Mouse (Mus musculus) kidney, adult 18-20 months (tissue): ENCODE results near the gene Vamp2.
"Not testable (repeated sequence)": the region's sequence is repeated elsewhere in the genome, so short reads cannot be mapped to it uniquely, and the experiment has no call there.

ENCODE experiments used
- DNase-seq: peaks from one replicate; pipeline ENCODE4 v3.0.0; 2021

The Vamp2 gene

GRCm38 (mm10) chr11:69086390-69086789 lies 1.9 kb upstream of the Vamp2 start:
- no peak for DNase-seq

GRCm38 (mm10) chr11:69087082-69087481 lies 1.2 kb upstream of the Vamp2 start:
- DNase-seq, result no peak

- DNase-seq, result no peak
Measured at GRCm38 (mm10) chr11:69087597-69087996, 693 bp upstream of the Vamp2 start.

GRCm38 (mm10) chr11:69088856-69089615 lies 746 bp downstream of the Vamp2 start:
- peak; percentile 68 for DNase-seq

- DNase-seq, result no peak
Measured at GRCm38 (mm10) chr11:69089616-69090290, 1.5 kb downstream of the Vamp2 start.

GRCm38 (mm10) chr11:69090367-69090766 lies 2.1 kb downstream of the Vamp2 start:
- no peak for DNase-seq

GRCm38 (mm10) chr11:69091566-69092385 lies 3.5 kb downstream of the Vamp2 start:
- no peak for DNase-seq

- DNase-seq, result peak; percentile 94
Measured at GRCm38 (mm10) chr11:69092386-69092751, 4.1 kb downstream of the Vamp2 start.

GRCm38 (mm10) chr11:69092871-69093270 lies 4.6 kb downstream of the Vamp2 start:
- no peak for DNase-seq

GRCm38 (mm10) chr11:69093856-69094255 lies 5.6 kb downstream of the Vamp2 start:
- not testable (repeated sequence) for DNase-seq

- DNase-seq, result peak; percentile 99
Measured at GRCm38 (mm10) chr11:69094697-69095429, 6.6 kb downstream of the Vamp2 start, which contains the start of gene Per1. TSS of gene Per1 (plus strand) at chr11:69095217.

- DNase-seq, result peak; percentile 63
Measured at GRCm38 (mm10) chr11:69095511-69096231, 7.4 kb downstream of the Vamp2 start.

- DNase-seq, result no peak
Measured at GRCm38 (mm10) chr11:69096360-69096986, 8.2 kb downstream of the Vamp2 start.

GRCm38 (mm10) chr11:69096987-69097900 lies 9.0 kb downstream of the Vamp2 start:
- DNase-seq, result peak; percentile 100

- no peak for DNase-seq
Measured at GRCm38 (mm10) chr11:69098039-69098761, 9.9 kb downstream of the Vamp2 start.

GRCm38 (mm10) chr11:69098762-69099091 lies 10.4 kb downstream of the Vamp2 start:
- DNase-seq, result peak; percentile 99

- DNase-seq, result peak; percentile 88
Measured at GRCm38 (mm10) chr11:69099177-69099914, 11.1 kb downstream of the Vamp2 start.

- DNase-seq, result peak; percentile 90
Measured at GRCm38 (mm10) chr11:69099915-69100345, 11.6 kb downstream of the Vamp2 start.
